Mouse (Mus musculus) lung, postnatal 0 days (tissue): ENCODE measurements around the gene Tex35. TPM values are rescaled to one million over a fixed set of nuclear protein-coding genes. Genes with fewer than 3 reads are reported as not detected.

Experiments
- ATAC-seq: fragments of 200-750 bp; cut with Nextera tagmentation; 2 replicates; pipeline ENCODE4 v1.8.0; 2017; ENCODE audit warnings: moderate library complexity
- DNase-seq: peaks from one replicate; pipeline ENCODE4 v3.0.0-alpha.2; 2016; ENCODE audit warnings: low spot score
- H3K27ac ChIP-seq: fragments of 300-500 bp; sonication (generic); 2 replicates; pipeline ENCODE4 v1.5.1; 2014; ENCODE audit warnings: antibody characterized with exemption, mild to moderate bottlenecking, low read length, mixed read lengths
- H3K27me3 ChIP-seq: fragments of 300-500 bp; sonication (generic); replicated peaks from 2 replicates; pipeline ENCODE4 v1.6.1; 2014; ENCODE audit warnings: low read length, mixed read lengths; ENCODE audit not compliant: insufficient read depth
- H3K36me3 ChIP-seq: fragments of 300-500 bp; sonication (generic); 2 replicates; pipeline ENCODE4 v1.6.1; 2014; ENCODE audit warnings: low read length, mixed read lengths; ENCODE audit not compliant: insufficient read depth
- H3K4me1 ChIP-seq: fragments of 300-500 bp; sonication (generic); 2 replicates; pipeline ENCODE4 v1.6.1; 2014; ENCODE audit warnings: antibody characterized with exemption, low read depth, low read length, mixed read lengths; ENCODE audit not compliant: insufficient read depth
- H3K4me2 ChIP-seq: fragments of 300-500 bp; sonication (generic); replicated peaks from 2 replicates; pipeline ENCODE4 v1.6.1; 2014; ENCODE audit warnings: low read depth, mild to moderate bottlenecking, low read length, moderate library complexity, mixed read lengths
- H3K4me3 ChIP-seq: fragments of 300-500 bp; sonication (generic); 2 replicates; pipeline ENCODE4 v1.5.1; 2014; ENCODE audit warnings: low read depth, low read length
- H3K9ac ChIP-seq: fragments of 300-500 bp; sonication (generic); replicated peaks from 2 replicates; pipeline ENCODE4 v1.6.1; 2014; ENCODE audit warnings: low read depth, mild to moderate bottlenecking
- H3K9me3 ChIP-seq: fragments of 300-500 bp; sonication (generic); 2 replicates; pipeline ENCODE4 v1.6.1; 2016; ENCODE audit warnings: low read length, mixed read lengths
- CTCF ChIP-seq: IDR thresholded peaks from 2 replicates; pipeline ENCODE4 v1.5.1; 2016; ENCODE audit warnings: antibody characterized with exemption, mild to moderate bottlenecking
- EP300 ChIP-seq: IDR thresholded peaks from 2 replicates; pipeline ENCODE4 v1.6.1; 2016; ENCODE audit warnings: antibody characterized with exemption, mild to moderate bottlenecking, control low read depth
- WGBS: fragments of 180-500 bp; shearing (Covaris S2); extraction: QIAGEN DNeasy Blood & Tissue Kit; methylation state at CpG from one replicate; pipeline ENCODE4 v1.1.7; 2014; 5-methylcytosine and 5-hydroxymethylcytosine counted together
- polyA plus RNA-seq: library from polyadenylated mRNA; unstranded; fragments of >200 nt; fragmentation: Nextera tagmentation; extraction: Ambion mirVana; gene quantifications from 2 replicates; pipeline ENCODE4 v1.2.1, GENCODE M21; 2015

Gene Tex35
- polyA plus RNA-seq, 1 experiment from 2014 or later, result not detected

- TF ChIP-seq EP300 (no peak), CTCF (no peak)
- WGBS, result 70% methylated on average over 6 of the region's 6 CpGs
- Histone ChIP-seq H3K27me3 (no peaks in the 10 kb centered on the region), H3K36me3 (no peaks in the 10 kb centered on the region), H3K4me1 (no peaks in the 10 kb centered on the region), H3K4me3 (no peak overlapping the region), H3K9ac (no peak overlapping the region), H3K4me2 (no peak overlapping the region), H3K27ac (no peak overlapping the region), H3K9me3 (no peaks in the 10 kb centered on the region)
- DNase-seq (no peak), ATAC-seq (no peak)
These were observed 1.9 kb upstream of the Tex35 start for GRCm38 (mm10) chr1:157110287-157110835.

GRCm38 (mm10) chr1:157101122-157101865, 7.2 kb downstream of the Tex35 start:
- DNase-seq, result peak; percentile 79
- peak; percentile 80 for ATAC-seq
- H3K27me3 ChIP-seq, result no peaks in the 10 kb centered on the region
- no peak overlapping the region for H3K27ac ChIP-seq
- TF ChIP-seq CTCF (no peak), EP300 (no peak)
- 14% methylated on average over 19 of the region's 19 CpGs for WGBS
- H3K4me3 ChIP-seq, result peak overlapping the region; percentile 8; the same call in 1 of the 2 replicates
- H3K36me3 ChIP-seq, result no peaks in the 10 kb centered on the region
- H3K4me1 ChIP-seq, result no peaks in the 10 kb centered on the region
- H3K9ac ChIP-seq, result no peak overlapping the region
- H3K9me3 ChIP-seq, result no peaks in the 10 kb centered on the region
- peak overlapping the region; percentile 47 for H3K4me2 ChIP-seq

GRCm38 (mm10) chr1:157095534-157095933, 12.9 kb downstream of the Tex35 start:
- TF ChIP-seq EP300 (no peak), CTCF (no peak)
- Histone ChIP-seq H3K4me3 (no peak overlapping the region), H3K4me2 (no peak overlapping the region), H3K9ac (no peak overlapping the region), H3K4me1 (no peaks in the 10 kb centered on the region), H3K9me3 (no peaks in the 10 kb centered on the region), H3K27ac (no peak overlapping the region), H3K36me3 (no peaks in the 10 kb centered on the region), H3K27me3 (no peaks in the 10 kb centered on the region)
- DNase-seq, result no peak
- WGBS, result 84% methylated on average over 4 of the region's 4 CpGs
- no peak for ATAC-seq

- WGBS, result 70% methylated on average over 1 of the region's 1 CpGs
These were observed 15.9 kb downstream of the Tex35 start for GRCm38 (mm10) chr1:157092622-157093021.

GRCm38 (mm10) chr1:157092140-157092539, 16.3 kb downstream of the Tex35 start:
- no peaks in the 10 kb centered on the region for H3K9me3 ChIP-seq
- no peak for TF ChIP-seq EP300
- peak; percentile 47 for TF ChIP-seq CTCF
- H3K4me2 ChIP-seq, result no peak overlapping the region
- no peak overlapping the region for H3K4me3 ChIP-seq
- ATAC-seq (no peak), DNase-seq (no peak)
- no peak overlapping the region for H3K27ac ChIP-seq
- WGBS, result 56% methylated on average over 4 of the region's 4 CpGs
- H3K27me3 ChIP-seq, result no peaks in the 10 kb centered on the region
- no peaks in the 10 kb centered on the region for H3K4me1 ChIP-seq
- no peaks in the 10 kb centered on the region for H3K36me3 ChIP-seq
- H3K9ac ChIP-seq, result no peak overlapping the region

More at GRCm38 (mm10) chr1:157092622-157093021, 15.9 kb downstream of the Tex35 start:
- DNase-seq, result no peak
- H3K9me3 ChIP-seq, result no peaks in the 10 kb centered on the region
- no peak overlapping the region for H3K27ac ChIP-seq
- H3K9ac ChIP-seq, result no peak overlapping the region
- H3K36me3 ChIP-seq, result no peaks in the 10 kb centered on the region
- H3K4me3 ChIP-seq, result no peak overlapping the region
- ATAC-seq, result peak; percentile 32; the same call in 1 of the 2 replicates
- H3K27me3 ChIP-seq, result no peaks in the 10 kb centered on the region
- no peak overlapping the region for H3K4me2 ChIP-seq
- H3K4me1 ChIP-seq, result no peaks in the 10 kb centered on the region
- TF ChIP-seq CTCF (no peak), EP300 (no peak)

- Histone ChIP-seq H3K9me3 (no peaks in the 10 kb centered on the region), H3K36me3 (no peaks in the 10 kb centered on the region), H3K4me1 (no peaks in the 10 kb centered on the region), H3K4me2 (no peak overlapping the region), H3K4me3 (no peak overlapping the region), H3K27me3 (no peaks in the 10 kb centered on the region), H3K27ac (no peak overlapping the region), H3K9ac (no peak overlapping the region)
- ATAC-seq (peak; percentile 28; the same call in 1 of the 2 replicates), DNase-seq (no peak)
- WGBS, result 62% methylated on average over 3 of the region's 3 CpGs
- TF ChIP-seq EP300 (no peak), CTCF (no peak)
These were observed 17.6 kb downstream of the Tex35 start for GRCm38 (mm10) chr1:157090835-157091234.
